In genomic region chr19:19005144-19005543, GRCm38 (mm10) we compare ENCODE assay signal across 8 mouse cellular contexts.
A peak's percentile ranks its signal among the peaks of the same experiment; 100 is the strongest.
DNase-seq lines count a peak whose midpoint lies in the region; ATAC-seq lines count a peak whose summit lies in the region.

No protein-coding gene starts in this region.

- H3K4me1 ChIP-seq in forebrain, embryonic 14.5 days (ENCODE audit: control insufficient read depth, insufficient read depth, low read length): peaks cover 7% of the 10 kb centered on the region; the same call in 1 of the 2 replicates
- H3K4me1 ChIP-seq in midbrain, embryonic 15.5 days: peaks cover 11% of the 10 kb centered on the region

- no peaks in the 10 kb centered on the region for H3K36me3 ChIP-seq in forebrain, embryonic 14.5 days (ENCODE audit: control insufficient read depth, insufficient read depth, low read length)
- no peaks in the 10 kb centered on the region for H3K36me3 ChIP-seq in midbrain, embryonic 15.5 days (replicated peaks)

- no peak overlapping the region for H3K4me3 ChIP-seq in forebrain, embryonic 14.5 days (ENCODE audit: low read depth, low read length)
- no peak overlapping the region for H3K4me3 ChIP-seq in midbrain, embryonic 15.5 days

- peak; percentile 26 for DNase-seq in brain, embryonic 18.5 days (ENCODE audit: low read depth, low spot score)
- peak; percentile 89 for DNase-seq in forebrain, embryonic 14.5 days (ENCODE audit: low spot score)
- peak; percentile 74 for DNase-seq in layer of hippocampus, adult 9-11 months
- no peak for DNase-seq in ovary, postnatal 36 days (ENCODE audit: low spot score)
- no peak for DNase-seq in c-Kit-positive CD71-positive TER-119-positive erythroid progenitor cells, embryonic 14.5 days (ENCODE audit: low spot score)
- DNase-seq in heart, adult 8-10 months (ENCODE audit: low spot score): no peak
- no peak for DNase-seq in cerebellum, postnatal 25 days

- WGBS in forebrain, embryonic 14.5 days: 31% methylated on average over 6 of the region's 6 CpGs
- 30% methylated on average over 6 of the region's 6 CpGs for WGBS in midbrain, embryonic 15.5 days

- H3K27me3 ChIP-seq in forebrain, embryonic 14.5 days (replicated peaks; ENCODE audit: control insufficient read depth, insufficient read depth, low read length): no peaks in the 10 kb centered on the region
- H3K27me3 ChIP-seq in midbrain, embryonic 15.5 days (replicated peaks): no peaks in the 10 kb centered on the region

- no peak overlapping the region for H3K4me2 ChIP-seq in forebrain, embryonic 14.5 days (ENCODE audit: low read length)
- H3K4me2 ChIP-seq in midbrain, embryonic 15.5 days: no peak overlapping the region

- no peak overlapping the region for H3K9ac ChIP-seq in forebrain, embryonic 14.5 days (ENCODE audit: low read length)
- no peak overlapping the region for H3K9ac ChIP-seq in midbrain, embryonic 15.5 days

- peak; percentile 96 for ATAC-seq in forebrain, embryonic 14.5 days
- ATAC-seq in midbrain, embryonic 15.5 days (replicated peaks): peak; percentile 80

- H3K9me3 ChIP-seq in forebrain, embryonic 14.5 days (replicated peaks; ENCODE audit: control insufficient read depth, low read length): no peaks in the 10 kb centered on the region
- H3K9me3 ChIP-seq in midbrain, embryonic 15.5 days: no peaks in the 10 kb centered on the region

- H3K27ac ChIP-seq in forebrain, embryonic 14.5 days (ENCODE audit: low read depth, low read length): no peak overlapping the region; the same call in 1 of the 2 replicates
- H3K27ac ChIP-seq in midbrain, embryonic 15.5 days: no peak overlapping the region

Comparison
In these comparisons a context has a peak if more than half of its experiments do, and no peak if none do; other contexts are left out.
1. DNase-seq: peak in brain, embryonic 18.5 days (single experiment), forebrain, embryonic 14.5 days (single experiment) and layer of hippocampus, adult 9-11 months (single experiment); none in ovary, postnatal 36 days (single experiment), c-Kit-positive CD71-positive TER-119-positive erythroid progenitor cells, embryonic 14.5 days (single experiment), heart, adult 8-10 months (single experiment) and cerebellum, postnatal 25 days (0 of 2).